ENCODE assay signal across 14 mouse cellular contexts in the genomic region with DNA sequence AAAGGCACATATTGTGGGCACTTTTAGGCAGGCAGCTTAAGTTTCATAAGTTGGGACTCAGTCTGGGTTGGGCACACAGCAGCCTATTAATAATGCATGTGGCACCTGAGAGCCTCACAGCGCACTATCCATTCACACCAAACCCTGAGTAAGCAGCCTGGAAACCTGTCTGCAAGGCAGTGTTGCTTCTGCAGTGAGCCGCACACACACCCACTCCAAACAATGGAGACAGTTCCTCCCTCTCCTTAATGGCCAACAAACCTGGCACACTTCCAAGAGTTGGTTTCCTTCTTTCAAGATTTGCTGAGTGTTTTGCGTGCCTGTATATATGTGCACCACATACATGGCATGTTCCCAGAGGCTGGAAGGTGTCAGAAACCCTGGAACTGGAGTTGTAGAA. TPM values are rescaled to one million over a fixed set of nuclear protein-coding genes. Genes with fewer than 3 reads are reported as not detected.
A peak's percentile ranks its signal among the peaks of the same experiment; 100 is the strongest.
DNase-seq lines count a peak whose midpoint lies in the region; ATAC-seq and TF ChIP-seq lines count a peak whose summit lies in the region.
"Had no signal": no experiment of that assay in that cellular context is flagged by ENCODE, and none has a peak within 500 bp of the region (broad histone marks: within the 10 kb centered on the region; RNA-seq: fewer than 3 reads in every experiment).

No protein-coding gene starts in this region.

- TF ChIP-seq POLR2A in MEL (IDR thresholded peaks at IDR 0.05; ENCODE audit: control insufficient read depth in 1 of 2, insufficient read depth in 1 of 2, low read depth in 1 of 2, low read length in 2 of 2, poor library complexity in 1 of 2) = no peak

- H3K27me3 ChIP-seq in heart, embryonic 10.5 days (ENCODE audit: insufficient read depth, poor library complexity, severe bottlenecking) = no peaks in the 10 kb centered on the region
- H3K27me3 ChIP-seq in kidney, embryonic 15.5 days = no peaks in the 10 kb centered on the region
- no peaks in the 10 kb centered on the region for H3K27me3 ChIP-seq in MEL (ENCODE audit: control insufficient read depth in 1 of 2, insufficient read depth in 2 of 2, low read length in 2 of 2)
- H3K27me3 ChIP-seq: embryonic facial prominence, embryonic 13.5 days; hindbrain, embryonic 12.5 days had no signal

- H3K27ac ChIP-seq in heart, embryonic 10.5 days = no peak overlapping the region
- H3K27ac ChIP-seq in kidney, embryonic 15.5 days = no peak overlapping the region
- H3K27ac ChIP-seq in MEL (ENCODE audit: control insufficient read depth, low read depth, low read length) = no peak overlapping the region
- H3K27ac ChIP-seq: embryonic facial prominence, embryonic 13.5 days; hindbrain, embryonic 12.5 days had no signal

- no peak for TF ChIP-seq RAD21 in MEL (IDR thresholded peaks at IDR 0.05; ENCODE audit: low read depth, low read length)

- H3K9me3 ChIP-seq in heart, embryonic 10.5 days = no peaks in the 10 kb centered on the region
- H3K9me3 ChIP-seq in kidney, embryonic 15.5 days (replicated peaks) = no peaks in the 10 kb centered on the region
- H3K9me3 ChIP-seq in MEL (replicated peaks; ENCODE audit: insufficient read depth, low read length) = no peaks in the 10 kb centered on the region
- H3K9me3 ChIP-seq: embryonic facial prominence, embryonic 13.5 days; hindbrain, embryonic 12.5 days had no signal

- ATAC-seq in kidney, embryonic 15.5 days (replicated peaks; ENCODE audit: low FRiP score) = no peak
- ATAC-seq: forebrain, postnatal 0 days had no signal

- 77% methylated on average over 3 of the region's 3 CpGs for WGBS in heart, embryonic 10.5 days
- WGBS in kidney, embryonic 15.5 days = 76% methylated on average over 3 of the region's 3 CpGs

- peaks cover 8% of the 10 kb centered on the region for H3K36me3 ChIP-seq in heart, embryonic 10.5 days
- peaks cover 8% of the 10 kb centered on the region for H3K36me3 ChIP-seq in kidney, embryonic 15.5 days
- H3K36me3 ChIP-seq in MEL (ENCODE audit: control insufficient read depth in 1 of 2, insufficient read depth in 2 of 2, low read length in 2 of 2) = peaks cover 0 to 4% of the 10 kb centered on the region in 2 experiments; a peak in 2 of 4 replicates

- H3K4me2 ChIP-seq in kidney, embryonic 15.5 days = no peak overlapping the region
- H3K4me2 ChIP-seq: embryonic facial prominence, embryonic 13.5 days; hindbrain, embryonic 12.5 days had no signal

- TF ChIP-seq CTCF in MEL (IDR thresholded peaks at IDR 0.05 in 2 of 3, conservative IDR thresholded peaks at IDR 0.05 in 1 of 3; ENCODE audit: control insufficient read depth in 1 of 3, insufficient read depth in 1 of 3, low read depth in 2 of 3, low read length in 3 of 3, poor library complexity in 1 of 3, severe bottlenecking in 1 of 3) = no peak

- no peak for TF ChIP-seq EP300 in MEL (IDR thresholded peaks at IDR 0.05; ENCODE audit: low read depth in 1 of 2, low read length in 2 of 2)

- peak; percentile 24 for DNase-seq in heart, adult 8-10 months (ENCODE audit: low spot score)
- DNase-seq in heart, embryonic 10.5 days (ENCODE audit: low spot score) = no peak
- DNase-seq in kidney, postnatal 10 days = peak; percentile 36
- peak; percentile 79 for DNase-seq in MEL (ENCODE audit: low read depth, low spot score)
- peak; percentile 38 for DNase-seq in heart, postnatal 4 days
- no peak for DNase-seq in urinary bladder, adult 18-20 months (ENCODE audit: low spot score in 2 of 2)
- DNase-seq in layer of hippocampus, postnatal 36 days = no peak
- DNase-seq: cerebellum, postnatal 10 days; forebrain, postnatal 0 days; gastrocnemius, postnatal 25 days; thymus, postnatal 25 days had no signal

- no peaks in the 10 kb centered on the region for H3K79me2 ChIP-seq in MEL (ENCODE audit: control insufficient read depth, insufficient read depth, low read length, poor library complexity)

- no peaks in the 10 kb centered on the region for H3K4me1 ChIP-seq in heart, embryonic 10.5 days
- peaks cover 14% of the 10 kb centered on the region; the same call in 1 of the 2 replicates for H3K4me1 ChIP-seq in kidney, embryonic 15.5 days
- peaks cover 0 to 6% of the 10 kb centered on the region in 2 experiments; a peak in 2 of 4 replicates for H3K4me1 ChIP-seq in MEL (ENCODE audit: control insufficient read depth in 1 of 2, insufficient read depth in 2 of 2, low read length in 2 of 2)

- H3K4me3 ChIP-seq in heart, embryonic 10.5 days = no peak overlapping the region
- H3K4me3 ChIP-seq in kidney, embryonic 15.5 days (replicated peaks) = no peak overlapping the region
- no peak overlapping the region for H3K4me3 ChIP-seq in MEL (ENCODE audit: control insufficient read depth in 1 of 2, insufficient read depth in 1 of 2, low read depth in 2 of 2, low read length in 2 of 2)
- H3K4me3 ChIP-seq: embryonic facial prominence, embryonic 13.5 days; hindbrain, embryonic 12.5 days had no signal

- no peak overlapping the region for H3K9ac ChIP-seq in kidney, embryonic 15.5 days
- H3K9ac ChIP-seq in MEL (ENCODE audit: control insufficient read depth, low read depth, low read length, poor library complexity, severe bottlenecking) = no peak overlapping the region
- H3K9ac ChIP-seq: embryonic facial prominence, embryonic 13.5 days; forebrain, postnatal 0 days; hindbrain, embryonic 12.5 days had no signal

TF ChIP-seq in MEL, 35 proteins besides CTCF, POLR2A, EP300 and RAD21:
- TF ChIP-seq KAT2A (conservative IDR thresholded peaks at IDR 0.05; ENCODE audit: low read depth, low read length) (no peak), USF1 (IDR thresholded peaks at IDR 0.05; ENCODE audit: low read depth, low read length) (no peak), ETS1 (IDR thresholded peaks at IDR 0.05; ENCODE audit: low read depth, low read length) (no peak), BHLHE40 (IDR thresholded peaks at IDR 0.05; ENCODE audit: borderline replicate concordance, low read depth, low read length) (no peak), SMC3 (IDR thresholded peaks at IDR 0.05; ENCODE audit: low read depth, low read length) (no peak), ZMIZ1 (IDR thresholded peaks at IDR 0.05; ENCODE audit: low read depth, low read length) (no peak), CHD1 (IDR thresholded peaks at IDR 0.05; ENCODE audit: low read depth, low read length) (no peak), HCFC1 (IDR thresholded peaks at IDR 0.05; ENCODE audit: low read depth, low read length) (no peak), GABPA (IDR thresholded peaks at IDR 0.05; ENCODE audit: low read depth, low read length) (no peak), POLR2AphosphoS5 (IDR thresholded peaks at IDR 0.05; ENCODE audit: borderline replicate concordance, low read depth, low read length) (no peak), MYC (IDR thresholded peaks at IDR 0.05; ENCODE audit: low read depth, low read length) (no peak), UBTF (IDR thresholded peaks at IDR 0.05; ENCODE audit: borderline replicate concordance, insufficient read depth, low read depth, low read length) (no peak), RCOR1 (IDR thresholded peaks at IDR 0.05; ENCODE audit: low read depth, low read length) (no peak)

RNA-seq across cellular contexts. Expression of a gene that starts 3.1 kb away (rescaled TPM):
- total RNA-seq in heart, adult 8-10 months (2022) = 1 to 10 TPM; 3.1 to 4.8 (median 4.0) TPM
- 56.5 and 88.5 TPM in 2 replicates for polyA plus RNA-seq in heart, embryonic 10.5 days (2016; fragmentation: Nextera tagmentation; extraction: Ambion mirVana)
- polyA plus RNA-seq in kidney, embryonic 15.5 days (2015; fragmentation: Nextera tagmentation; extraction: Ambion mirVana) = 93.5 and 107 TPM in 2 replicates
- 201 and 352 TPM in 2 replicates for total RNA-seq in MEL (2012; rRNA removed)
- polyA plus RNA-seq in MEL (2012; ENCODE audit: insufficient read depth in 1 of 2, insufficient read length in 2 of 2, low read depth in 1 of 2, low replicate concordance in 2 of 2, missing spikeins in 1 of 2) = 100 to 1,000 TPM; 484 to 552 TPM
- total RNA-seq in heart, postnatal 4 days (2021) = 10 to 100 TPM; 33.0 to 35.3 TPM
- total RNA-seq in layer of hippocampus, postnatal 36 days (2021) = 100 to 1,000 TPM; 105 to 110 TPM

RNA-seq across cellular contexts. Expression of a gene that starts 34.6 kb away (rescaled TPM):
- 1 to 10 TPM; 3.5 to 3.7 (median 3.6) TPM for total RNA-seq in heart, adult 8-10 months (2022)
- polyA plus RNA-seq in heart, embryonic 10.5 days (2016; fragmentation: Nextera tagmentation; extraction: Ambion mirVana) = 21.1 and 27.4 TPM in 2 replicates
- 27.2 TPM in 2 replicates for polyA plus RNA-seq in kidney, embryonic 15.5 days (2015; fragmentation: Nextera tagmentation; extraction: Ambion mirVana)
- 22.0 and 23.0 TPM in 2 replicates for total RNA-seq in MEL (2012; rRNA removed)
- 10 to 100 TPM in 1 of 2 experiments, not detected in 1; 22.2 TPM for polyA plus RNA-seq in MEL (2012; ENCODE audit: insufficient read depth in 1 of 2, insufficient read length in 2 of 2, low read depth in 1 of 2, low replicate concordance in 2 of 2, missing spikeins in 1 of 2)
- 1 to 10 TPM; 6.8 to 7.6 TPM for total RNA-seq in heart, postnatal 4 days (2021)
- 10 to 100 TPM; 11.1 to 12.5 TPM for total RNA-seq in layer of hippocampus, postnatal 36 days (2021)

Comparison
In these comparisons a context has a peak if more than half of its experiments do, and no peak if none do; other contexts are left out.
1. DNase-seq: peak in heart, adult 8-10 months (single experiment), kidney, postnatal 10 days (single experiment), MEL (single experiment) and heart, postnatal 4 days (single experiment); none in heart, embryonic 10.5 days (single experiment), urinary bladder, adult 18-20 months (0 of 2) and layer of hippocampus, postnatal 36 days (0 of 2).
2. RNA of a gene that starts 3.1 kb away (total RNA-seq): 201 to 352 TPM in MEL, 105 to 110 TPM in layer of hippocampus, postnatal 36 days and 33.0 to 35.3 TPM in heart, postnatal 4 days; 3.1 to 4.8 TPM in heart, adult 8-10 months; every median in the first group is over 4 times any median in the second.